Mouse (Mus musculus): Measurements from ENCODE around the gene 4930524B15Rik.

Gene 4930524B15Rik

DNA sequence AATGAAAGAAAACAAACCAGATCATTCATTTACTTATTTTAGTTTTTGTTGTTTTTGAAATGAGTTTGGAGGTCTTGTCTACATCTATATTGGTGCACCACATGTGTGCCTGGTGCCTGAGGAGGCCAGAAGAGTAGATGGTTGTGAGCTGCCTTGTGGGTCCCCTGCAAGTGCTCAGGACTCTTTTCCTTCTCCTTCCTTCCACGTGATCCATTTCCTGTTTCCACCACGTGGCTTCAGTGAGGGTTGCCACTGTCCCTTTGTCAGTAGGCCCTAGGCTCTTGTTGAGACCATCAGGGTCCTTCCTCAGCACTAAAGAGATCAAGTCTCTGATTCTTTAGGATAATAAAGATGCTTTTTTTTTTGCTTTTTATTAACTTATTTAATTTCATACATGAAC is 19.4 kb downstream of the 4930524B15Rik start:
- no peak for DNase-seq (ENCODE audit: low spot score)

DNA sequence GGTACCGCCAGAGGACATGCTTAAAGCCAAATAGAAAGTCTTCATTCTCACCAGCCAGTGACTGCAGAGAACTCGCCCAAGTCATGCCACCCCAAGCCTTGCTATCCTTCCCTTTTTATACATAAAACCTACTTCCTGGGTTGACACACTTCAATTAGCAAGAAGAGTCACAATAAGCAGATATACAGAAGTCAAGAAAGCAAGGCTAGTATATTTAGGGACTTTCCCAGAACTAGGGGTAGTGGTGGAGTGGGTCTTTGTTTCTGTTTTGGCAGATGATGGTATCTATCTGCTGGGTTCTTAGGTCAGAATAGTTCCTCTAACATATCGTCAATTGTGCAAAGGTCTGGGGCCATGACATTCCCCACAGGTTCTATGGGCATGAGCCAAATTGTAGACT is 27.1 kb downstream of the 4930524B15Rik start:
- DNase-seq (ENCODE audit: low spot score), result no peak

DNA sequence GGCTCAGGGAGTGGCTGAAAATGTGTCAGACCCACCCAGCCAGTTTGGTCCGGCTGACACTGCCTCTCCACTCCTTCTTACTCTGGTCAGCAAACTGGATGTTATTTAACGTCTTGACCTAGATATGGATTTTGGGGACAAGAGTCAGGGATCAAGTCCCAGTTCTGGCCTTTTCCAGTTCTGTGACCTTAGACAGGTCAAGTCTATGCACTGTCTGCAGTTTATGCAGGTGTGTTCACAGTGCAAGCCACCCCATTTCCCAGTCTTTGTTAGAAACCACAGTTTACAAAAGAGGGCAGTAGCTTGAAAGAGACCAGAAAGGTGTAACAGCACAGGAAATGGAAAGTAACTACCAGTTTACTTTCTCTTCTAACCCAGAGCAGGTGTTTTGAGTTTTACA is 34.3 kb downstream of the 4930524B15Rik start:
- no peak for DNase-seq (ENCODE audit: low spot score)

DNA sequence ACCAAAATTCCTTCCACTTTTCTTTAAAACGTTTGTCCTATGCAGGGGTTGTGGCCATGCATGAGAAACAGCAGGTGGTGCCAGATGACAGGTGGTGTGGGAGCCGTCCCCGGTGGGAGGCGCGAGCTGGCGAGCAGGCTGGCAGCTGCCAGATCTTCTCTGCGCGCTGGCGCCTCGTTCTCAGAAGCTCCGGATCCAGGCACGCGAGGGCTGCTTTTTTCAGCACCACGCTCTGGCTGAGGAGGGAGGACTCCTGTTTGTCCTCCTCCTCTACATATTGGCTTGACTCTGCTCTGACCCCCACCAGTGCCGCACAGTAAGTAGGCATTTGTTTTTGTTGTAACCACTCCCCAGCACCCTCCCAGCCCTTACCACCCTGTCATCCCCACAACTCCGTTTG is 34.9 kb downstream of the 4930524B15Rik start, which contains the start of gene Nsg2:
Gene Nsg2, plus strand, starts transcription at position 183 of the 400 bp plus-strand sequence.
- peak; percentile 52 for DNase-seq (ENCODE audit: low spot score)

DNA sequence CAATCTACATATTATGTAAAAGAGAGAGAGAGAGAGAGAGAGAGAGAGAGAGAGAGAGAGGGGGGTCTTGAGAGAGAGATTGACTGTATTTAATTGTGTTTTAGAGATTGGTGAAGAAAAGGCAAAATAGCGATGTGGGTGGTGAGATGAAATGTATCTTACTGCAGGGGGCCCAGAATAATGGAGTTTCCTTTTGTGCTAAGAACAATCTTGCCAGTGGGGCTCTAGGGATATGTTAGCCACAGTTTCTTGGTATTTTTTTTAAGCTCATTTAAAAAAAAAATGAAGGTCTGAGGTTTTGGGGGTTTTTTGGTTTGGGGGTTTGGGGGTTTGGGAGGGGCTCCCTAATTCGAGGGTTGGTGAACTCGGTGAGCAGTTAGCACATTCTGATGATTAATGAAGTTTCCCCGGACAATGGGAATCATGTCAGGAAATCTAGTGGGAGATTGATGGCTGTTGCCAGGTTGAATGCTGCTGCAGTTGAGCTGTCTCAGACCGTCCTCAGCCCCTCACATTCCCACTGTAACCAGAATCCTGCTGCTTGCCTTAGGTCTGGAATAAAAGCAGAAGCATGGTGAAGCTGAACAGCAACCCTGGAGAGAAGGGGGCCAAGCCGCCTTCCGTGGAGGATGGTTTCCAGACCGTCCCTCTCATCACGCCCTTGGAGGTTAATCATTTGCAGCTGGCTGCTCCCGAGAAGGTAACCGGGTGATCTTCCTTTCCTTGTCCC is 36.0 kb downstream of the 4930524B15Rik start:
- no peak for DNase-seq (ENCODE audit: low spot score)

DNA sequence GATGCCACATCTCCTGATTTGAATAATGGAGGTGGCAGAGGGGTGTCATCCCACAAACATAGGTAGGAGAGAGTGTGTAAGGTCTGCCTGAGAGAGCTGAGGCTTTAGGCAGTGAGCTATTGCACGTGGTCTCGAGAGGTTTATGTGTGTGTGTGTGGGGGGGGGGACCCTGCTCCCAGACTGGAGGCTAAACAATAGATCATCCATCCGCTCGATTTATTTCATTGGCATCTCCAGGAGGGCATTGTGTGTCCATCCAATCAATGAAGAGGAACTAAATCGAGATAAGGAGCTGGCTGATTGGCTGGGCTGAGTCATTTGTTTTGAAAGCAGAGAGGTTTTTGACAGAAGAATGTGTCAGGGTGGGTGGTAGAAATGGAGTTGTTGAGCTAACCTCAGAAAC is 37.3 kb downstream of the 4930524B15Rik start:
- no peak for DNase-seq (ENCODE audit: low spot score)

DNA sequence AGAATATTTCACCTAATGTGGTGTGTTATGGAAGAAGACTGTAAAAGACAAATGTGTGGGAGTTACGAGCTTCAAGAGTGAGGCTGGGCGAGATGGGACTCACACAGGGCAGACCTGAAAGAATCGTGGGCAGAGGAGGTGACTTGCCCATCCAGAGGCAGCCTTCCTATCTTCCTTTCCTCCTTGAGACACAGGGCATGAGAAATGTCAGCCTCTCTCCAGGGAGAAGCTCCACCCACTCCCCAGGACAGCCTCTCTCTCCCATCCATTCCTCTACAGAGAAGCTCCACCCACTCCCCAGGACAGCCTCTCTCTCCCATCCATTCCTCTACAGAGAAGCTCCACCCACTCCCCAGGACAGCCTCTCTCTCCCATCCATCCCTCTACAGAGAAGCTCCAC is 42.7 kb downstream of the 4930524B15Rik start:
- peak; percentile 6 for DNase-seq (ENCODE audit: low spot score)

DNA sequence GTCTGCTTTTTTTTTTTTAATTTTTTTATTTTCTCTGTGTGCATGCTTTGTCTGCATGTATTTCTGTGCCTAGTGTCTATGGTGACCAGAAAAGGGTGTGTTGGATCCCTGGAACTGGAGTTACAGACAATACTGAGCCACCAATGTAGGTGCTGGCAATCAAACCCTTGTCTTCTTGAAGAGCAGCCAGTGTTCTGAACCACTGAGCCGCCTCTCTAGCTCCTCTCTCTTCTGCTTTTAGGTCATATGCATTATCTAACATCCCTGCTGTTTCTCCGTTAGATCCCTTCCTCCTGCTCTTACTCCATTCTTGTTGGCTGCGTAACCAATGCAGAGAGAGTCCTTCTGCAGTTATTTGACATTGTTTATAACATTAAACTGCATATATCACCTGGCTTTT is 43.5 kb downstream of the 4930524B15Rik start:
- no peak for DNase-seq (ENCODE audit: low spot score)

DNA sequence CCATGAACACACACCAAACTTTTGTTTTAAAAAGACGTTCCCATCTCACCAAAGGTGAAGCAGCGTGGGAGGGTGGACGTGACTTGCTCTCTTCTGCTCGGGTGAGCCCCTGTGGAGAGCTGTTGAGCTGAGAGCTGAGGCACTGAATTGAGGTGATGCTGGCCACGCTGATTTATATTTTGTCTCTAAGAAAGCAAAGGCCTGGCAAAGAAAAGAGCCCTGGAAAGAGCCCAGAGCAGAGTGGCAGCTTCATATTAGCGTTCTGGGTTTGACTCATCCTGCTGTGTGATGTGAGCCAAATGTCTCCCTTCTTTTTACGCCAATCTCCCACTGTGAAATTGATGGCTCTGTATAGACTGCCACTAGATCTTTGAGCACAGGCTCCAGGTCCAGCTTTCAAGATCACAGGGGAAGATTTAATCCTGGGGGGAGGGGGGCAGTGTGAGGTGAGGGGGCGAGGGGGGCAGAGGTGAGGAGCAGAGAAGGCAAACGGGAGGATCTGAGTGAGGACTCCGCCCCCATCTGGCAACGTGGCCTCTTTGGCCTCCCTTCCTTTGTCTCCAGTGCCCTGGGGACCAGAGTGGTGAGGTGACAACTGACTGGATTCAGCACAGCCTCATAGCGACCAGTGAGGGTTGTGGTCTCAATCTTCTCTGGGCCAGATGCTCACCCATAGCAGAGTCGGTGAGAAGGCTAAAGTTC is 44.7 kb downstream of the 4930524B15Rik start:
- peak; percentile 36 for DNase-seq (ENCODE audit: low spot score)

DNA sequence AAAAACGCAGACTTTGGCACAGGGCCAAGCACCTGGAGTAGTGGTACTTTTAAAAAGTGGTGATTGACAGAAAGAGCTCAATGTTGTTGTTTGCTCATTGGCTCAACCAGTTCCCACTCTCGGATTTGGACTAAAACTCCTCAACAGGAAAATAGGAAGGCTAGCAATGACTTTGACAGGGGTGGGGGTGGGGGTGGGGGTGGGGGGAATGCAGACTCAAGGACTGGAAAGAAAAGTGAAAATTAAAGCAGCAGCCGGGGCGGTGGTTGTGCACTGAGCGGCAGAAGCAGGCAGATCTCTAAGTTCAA is 45.2 kb downstream of the 4930524B15Rik start:
- DNase-seq (ENCODE audit: low spot score), result no peak

DNA sequence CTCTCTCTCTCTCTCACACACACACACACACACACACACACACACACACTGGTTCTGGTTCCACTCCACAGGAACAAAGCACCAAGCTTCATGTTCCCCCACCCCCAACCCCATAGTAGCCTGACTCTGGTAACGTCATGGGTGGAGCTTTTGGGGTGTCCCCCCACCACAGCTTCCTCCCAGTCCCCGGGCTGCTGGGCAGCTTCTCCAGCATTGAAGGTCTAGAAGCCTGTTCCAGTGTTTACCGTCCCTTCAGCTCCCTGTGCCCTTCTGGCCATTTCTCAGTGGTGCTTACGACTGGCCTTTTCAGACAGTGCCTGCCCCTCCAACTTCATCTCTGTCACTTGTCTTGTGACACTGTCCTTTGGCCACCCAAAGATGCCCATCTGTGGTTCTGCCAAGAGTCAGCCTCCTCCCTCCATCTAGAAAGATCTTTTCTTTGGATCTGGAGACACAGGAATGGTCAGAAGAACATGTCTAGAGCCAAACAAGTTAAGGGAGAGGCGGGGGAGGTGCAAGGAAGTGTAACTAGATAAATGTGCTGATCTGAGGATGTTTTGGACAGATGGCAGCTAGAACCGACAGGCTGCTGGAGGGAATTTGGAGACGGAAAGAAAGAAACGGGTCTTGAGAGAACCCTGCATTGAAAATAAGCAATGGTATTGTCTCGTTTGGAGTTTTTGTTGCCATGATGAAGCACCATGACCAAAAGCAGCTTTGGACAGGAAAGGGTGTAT is 46.6 kb downstream of the 4930524B15Rik start:
- DNase-seq (ENCODE audit: low spot score), result no peak

DNA sequence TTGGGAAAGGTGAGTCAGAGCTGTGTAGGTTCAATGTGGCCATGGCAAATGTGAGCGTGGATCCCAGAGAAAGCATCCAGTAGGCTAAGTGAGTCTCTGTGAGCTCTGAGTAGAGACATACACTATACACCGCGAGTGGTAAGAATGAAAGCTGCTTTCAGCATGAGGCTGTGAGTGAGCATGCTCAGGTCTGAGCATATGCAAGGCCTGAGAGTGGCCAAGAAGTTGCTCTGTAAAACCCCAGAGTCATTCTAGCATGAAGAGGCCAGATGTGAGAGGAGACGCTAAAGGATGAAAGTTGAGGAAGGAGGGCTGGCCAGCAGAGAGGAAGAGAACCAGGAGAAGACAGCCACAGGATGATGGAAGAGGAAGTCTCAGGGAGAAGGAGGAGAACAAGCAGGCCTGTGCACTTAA is 47.6 kb downstream of the 4930524B15Rik start:
- no peak for DNase-seq (ENCODE audit: low spot score)

DNA sequence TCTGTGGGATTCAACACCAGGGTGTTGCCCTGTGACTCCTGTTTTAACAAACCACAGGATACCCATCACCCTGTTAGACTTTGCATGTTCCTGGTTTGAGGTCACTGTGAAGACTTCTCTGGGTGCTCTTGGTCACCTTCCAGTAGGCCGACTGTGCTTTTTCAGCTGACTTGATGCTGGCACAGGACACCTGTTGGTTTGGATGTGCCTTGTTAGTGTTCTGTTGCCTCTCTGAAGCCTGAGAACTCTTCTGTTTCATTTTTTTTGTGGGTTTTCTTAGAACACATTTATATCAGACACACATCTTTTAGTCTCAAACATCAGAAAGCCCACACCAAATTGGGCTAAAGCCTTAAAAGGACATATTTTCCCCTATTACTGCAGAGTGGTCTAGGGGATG is 48.2 kb downstream of the 4930524B15Rik start:
- DNase-seq (ENCODE audit: low spot score), result no peak

DNA sequence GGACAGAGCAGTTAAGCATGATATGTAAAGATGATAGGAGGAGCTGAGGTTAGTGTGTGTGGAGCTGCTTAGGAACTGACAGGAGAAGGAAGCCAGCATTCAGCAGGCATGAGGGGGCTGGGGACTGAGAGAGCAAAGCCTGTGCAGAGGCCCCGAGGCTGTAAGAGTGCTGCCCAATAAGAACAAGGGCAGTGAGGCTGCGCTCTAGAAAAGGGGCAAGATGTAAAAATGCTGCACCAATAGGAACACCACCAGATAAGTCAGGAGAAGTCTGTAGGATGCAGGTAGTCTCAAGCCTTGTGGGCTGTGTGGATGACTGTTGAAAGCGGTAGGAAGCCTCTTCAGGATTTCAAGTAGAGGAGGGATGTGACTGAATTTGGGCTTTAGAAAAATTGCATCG is 52.8 kb downstream of the 4930524B15Rik start:
- DNase-seq (ENCODE audit: low spot score), result no peak

DNA sequence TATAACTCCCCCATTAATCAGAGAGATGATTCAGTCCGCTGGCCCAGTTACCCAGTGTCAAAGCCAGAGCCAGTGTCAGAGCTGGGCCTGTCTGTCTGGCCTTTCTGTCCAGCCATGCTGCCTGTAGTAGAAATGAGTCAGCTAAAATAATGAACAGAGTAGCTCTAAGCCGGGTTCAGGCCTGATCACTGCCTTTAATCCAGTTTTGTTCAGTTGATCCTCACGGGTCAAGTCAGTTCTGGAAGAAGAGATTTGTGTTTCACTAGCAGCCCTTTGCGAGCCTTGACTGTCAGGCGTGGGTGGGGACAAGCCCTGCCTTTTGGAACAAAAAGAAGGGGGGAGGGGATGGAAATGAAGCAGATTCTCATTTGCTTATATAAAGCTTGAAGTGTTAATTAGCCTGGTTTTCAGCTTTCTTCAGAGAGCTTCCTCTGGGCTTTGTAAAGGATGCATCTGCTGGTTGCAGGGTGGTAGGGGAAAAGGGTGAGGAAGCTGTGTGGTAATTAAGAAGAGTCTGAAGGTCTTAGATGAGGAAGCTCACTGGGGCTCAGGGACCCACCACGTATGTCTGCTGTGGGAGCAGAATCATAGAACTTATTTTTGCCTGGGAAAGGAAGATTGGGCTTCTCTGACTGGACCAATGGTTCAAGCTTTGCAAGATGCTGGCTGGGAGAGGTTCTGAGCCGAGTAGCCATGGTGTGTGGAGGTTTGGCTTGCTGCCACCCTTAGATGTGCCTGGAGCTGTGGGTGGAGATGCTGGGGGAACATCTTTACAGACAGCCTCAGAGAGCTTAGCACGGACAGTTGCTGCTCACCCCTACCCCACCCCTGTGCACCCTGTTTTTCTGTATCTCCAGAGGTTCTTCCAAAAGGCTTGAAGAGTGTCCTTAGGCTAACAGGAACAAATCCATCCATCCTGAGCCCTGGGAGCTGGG is 54.9 kb downstream of the 4930524B15Rik start:
- no peak for DNase-seq (ENCODE audit: low spot score)

DNA sequence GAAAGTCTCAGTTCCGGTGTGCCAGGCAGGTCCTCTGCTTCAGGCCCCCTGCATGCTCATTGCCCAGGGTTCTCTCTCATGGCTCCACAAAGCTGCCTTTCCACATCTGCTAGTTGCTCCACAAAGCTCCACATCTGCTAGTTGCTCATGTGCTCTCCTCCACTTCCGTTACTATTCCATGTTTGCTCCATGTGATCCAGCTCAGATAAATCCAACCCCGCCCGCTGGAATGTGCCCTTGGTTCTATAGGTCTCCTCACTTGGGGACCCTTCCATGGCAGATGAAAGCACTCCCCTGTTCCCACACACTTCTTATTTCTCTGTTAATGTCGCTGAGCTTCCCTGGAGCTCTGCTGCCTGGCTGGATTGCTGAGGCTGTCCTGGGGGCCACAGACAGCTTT is 61.2 kb downstream of the 4930524B15Rik start:
- no peak for DNase-seq (ENCODE audit: low spot score)

DNA sequence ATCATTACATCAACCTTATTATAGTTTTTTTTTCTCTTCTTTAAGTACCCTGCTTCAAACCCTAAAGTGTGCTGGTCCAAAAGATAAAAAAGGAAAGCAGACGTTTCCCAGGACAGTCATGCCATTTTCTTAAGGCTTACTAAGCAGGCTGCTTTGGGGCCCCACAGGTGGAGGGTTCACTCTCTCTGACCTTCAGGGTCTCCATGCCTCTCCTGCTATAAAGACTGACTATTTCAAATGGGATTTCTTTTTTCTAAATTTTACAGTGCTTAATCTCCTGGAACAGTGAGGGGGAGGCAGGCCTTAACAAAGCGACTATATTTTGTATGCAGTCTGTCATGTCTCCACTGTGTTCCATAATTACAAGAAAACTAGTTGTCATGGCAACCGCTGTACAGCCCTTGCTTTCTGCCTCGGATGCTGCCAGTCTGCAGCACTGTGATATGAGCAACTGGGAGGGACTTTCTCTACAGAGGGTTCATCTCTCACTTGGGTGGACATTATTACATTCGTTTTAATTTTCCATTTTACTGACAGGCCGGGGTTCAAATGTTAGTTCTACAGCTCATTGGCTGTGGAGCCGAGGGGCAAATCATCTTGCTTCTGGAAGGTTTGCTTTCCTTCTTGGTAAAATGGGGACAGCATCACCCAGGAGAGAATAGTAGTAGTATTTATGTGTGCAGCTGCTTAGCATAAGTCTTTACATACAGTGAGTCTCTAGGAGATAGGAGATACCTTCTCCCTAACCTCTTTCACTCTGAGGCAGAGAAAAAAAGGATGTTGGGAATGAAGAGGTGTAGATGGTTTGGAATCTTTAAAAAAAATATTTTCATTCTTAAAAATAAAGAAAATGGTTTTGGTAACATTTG is 62.3 kb downstream of the 4930524B15Rik start:
- DNase-seq (ENCODE audit: low spot score), result no peak

DNA sequence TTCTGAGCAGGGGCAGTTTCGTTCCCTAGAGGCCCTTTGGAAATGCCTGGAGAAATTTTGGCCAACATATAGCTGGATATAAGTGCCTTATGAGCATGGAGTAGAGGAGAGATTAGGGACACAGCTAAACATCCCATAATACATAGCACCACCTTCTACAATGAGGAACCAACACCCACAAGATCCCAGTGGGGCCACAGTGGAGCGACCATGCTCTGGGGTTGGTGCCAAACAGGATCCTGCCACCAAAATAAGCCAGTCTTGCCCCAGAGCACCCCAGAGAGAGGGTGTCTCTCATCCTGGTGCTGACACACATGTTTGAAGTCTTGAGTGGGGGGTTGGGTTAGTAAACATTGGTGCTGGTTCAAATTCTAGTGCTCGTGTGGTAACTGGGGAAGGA is 63.2 kb downstream of the 4930524B15Rik start:
- no peak for DNase-seq (ENCODE audit: low spot score)

Measured in testis, postnatal 14 days (tissue).